Mouse (Mus musculus): ENCODE results near the gene Fam169a.
A peak's percentile ranks its signal among the peaks of the same experiment; 100 is the strongest.
"Not testable (repeated sequence)": the region's sequence is repeated elsewhere in the genome, so short reads cannot be mapped to it uniquely, and the experiment has no call there.

Fam169a gene

DNA sequence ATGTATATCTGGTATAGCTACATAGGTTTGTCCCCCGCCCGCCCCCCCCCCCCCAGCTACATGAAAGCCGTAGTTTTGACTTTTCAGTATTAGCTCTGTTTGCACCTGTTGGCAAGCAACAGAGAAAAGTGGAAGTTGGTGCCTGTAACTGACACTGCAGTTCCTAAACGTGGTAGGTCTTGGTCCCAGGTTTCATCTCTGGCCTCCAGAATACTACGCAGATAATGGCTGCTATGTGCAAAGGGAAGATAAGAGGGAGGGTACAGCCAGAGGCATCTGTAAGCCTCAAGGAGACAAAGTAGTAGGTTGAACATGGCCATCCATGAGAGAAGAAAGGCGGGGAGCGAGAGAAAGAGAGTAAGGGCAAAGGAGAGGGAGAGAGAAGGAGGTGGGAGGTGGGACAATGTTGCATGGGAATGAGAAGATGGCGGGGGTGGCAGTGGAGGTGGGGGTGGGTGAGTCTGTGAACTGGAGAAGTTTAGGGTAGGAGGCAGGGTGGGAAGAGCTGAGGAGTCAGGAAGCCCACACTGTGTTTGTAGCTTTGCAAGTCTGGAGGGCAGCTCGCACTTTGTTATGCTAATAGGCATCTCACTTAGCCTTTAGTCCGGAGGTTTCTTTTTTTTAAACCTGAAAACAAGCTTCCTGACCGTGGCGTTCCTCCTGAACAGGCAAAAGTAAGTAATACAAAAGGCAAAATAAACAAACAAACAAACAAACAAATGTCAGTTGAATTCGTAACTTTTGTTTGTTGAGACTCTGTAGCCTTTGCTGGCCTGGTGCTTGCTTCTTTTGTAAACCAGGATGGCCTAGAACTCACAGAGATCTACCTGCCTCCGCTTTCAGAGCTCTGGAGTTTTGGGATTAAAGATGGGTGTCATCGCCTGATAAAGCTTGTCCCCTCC is at the start of gene Fam169a:
Fam169a (plus strand) TSS at position 638 of the 902 bp plus-strand sequence.
- no peak for DNase-seq

DNA sequence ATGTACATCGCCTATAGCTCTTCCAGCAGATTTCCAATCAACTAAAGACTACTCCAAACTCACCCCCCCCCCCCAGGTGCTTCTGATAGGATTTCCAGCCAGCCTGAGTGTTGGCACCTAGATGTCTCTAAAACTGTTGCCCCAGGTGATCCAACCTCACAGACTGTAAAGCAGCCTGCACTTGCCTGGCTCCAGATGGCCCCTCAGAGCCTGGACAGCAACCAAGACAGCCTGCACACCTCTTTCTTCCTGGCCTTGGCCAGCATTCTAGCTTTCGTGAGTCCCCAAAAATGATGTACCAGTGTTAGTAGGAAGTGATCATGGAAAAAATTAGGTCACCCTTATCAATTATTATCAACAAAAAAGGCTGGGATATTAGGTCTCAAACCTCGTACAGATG is 49.4 kb upstream of the Fam169a start:
- DNase-seq = peak; percentile 84 to 87

DNA sequence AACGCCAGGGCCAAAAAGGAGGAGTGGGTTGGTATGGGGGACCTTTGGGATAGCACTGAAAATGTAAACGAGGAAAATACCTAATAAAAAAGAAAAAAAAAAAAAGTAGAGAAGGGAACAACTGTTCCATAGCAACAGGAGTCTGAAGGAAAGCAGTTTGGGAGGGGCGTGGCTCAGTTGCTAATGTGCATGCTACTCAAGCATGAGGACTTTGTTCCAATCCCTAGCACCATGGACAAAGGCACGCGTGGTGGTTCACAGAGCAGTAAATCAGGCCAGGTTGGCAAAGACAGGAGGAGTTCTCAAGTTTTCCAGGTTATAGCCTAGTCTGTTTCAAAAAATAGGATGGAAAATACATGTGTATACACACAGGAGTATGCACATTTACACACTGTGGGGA is 47.0 kb upstream of the Fam169a start:
- no peak for DNase-seq

GRCm38 (mm10) chr13:97021906-97022305 is 45.2 kb upstream of the Fam169a start:
- DNase-seq = no peak

DNA sequence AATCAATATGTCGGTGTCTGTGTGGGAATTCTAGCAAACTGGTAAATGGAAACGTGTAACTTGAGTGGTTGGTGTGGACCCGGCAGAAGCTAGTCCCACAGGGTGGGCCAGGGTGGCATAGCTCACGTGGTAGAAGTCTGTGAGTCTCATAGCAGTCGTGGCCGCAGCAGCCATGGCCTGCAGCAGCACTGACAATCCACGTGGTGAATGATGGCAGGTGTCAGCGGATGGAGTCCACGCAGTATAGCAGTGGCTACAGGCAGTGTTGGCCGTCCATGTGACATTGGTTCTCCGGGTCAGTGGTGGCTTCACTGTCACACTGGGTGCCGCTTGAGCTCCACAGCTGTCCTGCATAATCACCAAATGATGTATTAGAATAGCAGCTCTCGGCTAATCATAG is 37.0 kb upstream of the Fam169a start:
- no peak for DNase-seq

DNA sequence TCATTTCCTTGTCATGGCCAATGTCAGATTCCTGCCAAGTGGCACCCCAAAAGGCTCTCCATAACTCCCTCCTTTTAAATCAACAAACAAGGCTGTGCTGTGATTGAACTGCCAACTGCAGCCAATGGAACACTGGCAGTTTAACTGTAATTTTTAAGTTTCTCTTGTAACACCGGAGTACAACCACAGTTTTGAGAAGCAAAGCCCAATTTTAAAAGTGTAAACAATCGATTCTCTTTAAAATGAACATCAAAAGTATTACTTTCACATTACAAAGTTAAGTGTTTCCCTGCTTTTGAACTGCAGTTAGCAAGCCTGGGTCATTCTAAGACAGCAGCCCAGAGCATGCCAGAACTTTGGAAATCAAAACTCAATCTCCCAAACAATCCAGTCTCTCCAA is 32.8 kb upstream of the Fam169a start, which contains the start of gene 1700029F12Rik:
1700029F12Rik (minus strand) TSS at position 101 of the 400 bp plus-strand sequence.
- DNase-seq = no peak

- peak; percentile 98 to 99 for DNase-seq
Observed at GRCm38 (mm10) chr13:97051158-97051557, 15.9 kb upstream of the Fam169a start.

- peak; percentile 90 for DNase-seq
Observed at GRCm38 (mm10) chr13:97052667-97053066, 14.4 kb upstream of the Fam169a start.

GRCm38 (mm10) chr13:97053844-97054243 is 13.2 kb upstream of the Fam169a start:
- DNase-seq = peak; percentile 98 to 99

- DNase-seq = no peak
Observed at GRCm38 (mm10) chr13:97057817-97058216, 9.3 kb upstream of the Fam169a start.

DNA sequence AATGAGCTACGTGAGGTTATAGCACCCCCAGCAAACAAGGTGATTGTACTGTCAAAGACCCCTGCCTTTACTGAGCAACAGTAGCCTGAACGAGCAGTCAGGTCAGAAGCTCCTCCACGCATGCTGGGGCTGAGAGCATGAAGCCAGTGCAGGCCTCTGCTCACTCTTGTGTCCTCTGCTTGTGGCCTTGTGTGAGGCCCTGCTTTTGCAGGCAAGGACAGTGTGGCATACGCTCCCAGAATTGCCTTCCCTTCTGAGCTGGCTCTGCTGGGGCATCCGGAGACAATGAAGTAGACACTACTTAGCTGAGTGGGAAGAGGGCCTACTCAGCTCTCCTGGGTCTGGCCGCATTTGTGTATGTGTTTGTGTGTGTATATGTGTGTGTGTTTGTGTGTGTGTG is 7.3 kb upstream of the Fam169a start:
- no peak for DNase-seq

DNA sequence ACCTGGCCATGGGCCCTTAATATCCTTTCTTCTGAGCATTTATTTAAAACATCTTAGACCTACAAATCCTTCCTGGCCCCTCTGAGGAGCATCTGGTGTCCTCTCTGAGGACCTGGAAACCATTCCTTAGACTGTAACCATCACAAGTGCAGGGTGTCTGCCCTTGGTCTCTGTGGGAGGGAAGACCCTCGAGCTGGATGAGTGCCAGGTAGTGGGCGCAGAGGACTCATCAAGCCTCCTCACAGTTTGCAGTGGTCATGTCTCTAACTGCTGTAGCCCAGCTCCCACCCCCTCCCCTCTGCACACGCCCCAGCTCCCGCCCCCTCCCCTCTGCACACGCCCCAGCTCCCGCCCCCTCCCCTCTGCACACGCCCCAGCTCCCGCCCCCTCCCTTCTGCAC is 6.8 kb upstream of the Fam169a start:
- DNase-seq = no peak

- peak; percentile 82 to 89 for DNase-seq
Observed at GRCm38 (mm10) chr13:97062151-97062550, 4.9 kb upstream of the Fam169a start.

GRCm38 (mm10) chr13:97063431-97063830 is 3.7 kb upstream of the Fam169a start:
- DNase-seq = no peak

GRCm38 (mm10) chr13:97064413-97064812 is 2.7 kb upstream of the Fam169a start:
- no peak for DNase-seq

GRCm38 (mm10) chr13:97064844-97065621 is 2.1 kb upstream of the Fam169a start:
- DNase-seq = not testable (repeated sequence)

DNA sequence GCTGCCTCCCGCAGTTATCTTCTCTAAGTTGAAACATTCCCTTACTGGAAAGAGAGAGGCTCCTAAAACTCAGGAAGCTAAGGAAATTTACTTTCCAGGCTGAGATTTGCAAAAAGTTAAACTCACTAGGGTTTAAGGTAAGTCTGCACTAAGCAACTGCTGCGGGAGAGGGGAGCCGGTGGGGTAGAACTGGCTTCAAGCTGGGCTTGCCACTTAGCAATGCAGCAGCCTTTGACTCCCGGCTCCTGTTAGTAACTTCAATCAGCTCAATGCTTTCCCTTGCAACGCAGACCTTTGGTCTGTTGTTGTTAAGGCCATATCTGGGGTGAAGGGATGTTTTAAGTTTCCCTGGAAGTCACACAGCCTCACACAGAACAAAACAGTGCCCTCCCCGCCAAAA is 605 bp downstream of the Fam169a start:
- DNase-seq = no peak

DNA sequence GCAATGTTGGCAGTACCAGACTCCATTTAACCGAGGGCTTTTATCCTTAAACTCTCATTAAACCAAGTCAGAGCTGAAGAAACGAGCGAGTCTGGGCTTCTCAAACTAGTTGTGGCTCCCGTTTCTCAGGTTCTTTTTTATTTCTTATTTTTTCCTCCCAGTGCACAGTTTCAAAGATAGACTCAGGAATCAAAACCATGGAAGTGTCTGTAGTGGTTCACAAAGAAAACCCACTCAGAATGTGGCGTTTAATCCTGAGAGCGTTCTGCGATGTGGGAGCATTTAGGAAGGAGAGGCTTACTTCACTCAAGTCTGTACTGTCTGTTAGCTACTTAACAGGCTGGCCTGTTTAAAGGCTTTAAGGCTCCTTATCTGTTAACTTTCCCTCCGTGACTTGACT is 1.1 kb downstream of the Fam169a start:
- no peak for DNase-seq

- DNase-seq = peak; percentile 30 to 38
Observed at GRCm38 (mm10) chr13:97070931-97071625, 4.0 kb downstream of the Fam169a start.

- peak; percentile 33 to 38 for DNase-seq
Observed at GRCm38 (mm10) chr13:97071626-97072241, 4.6 kb downstream of the Fam169a start.

GRCm38 (mm10) chr13:97073497-97073896 is 6.4 kb downstream of the Fam169a start:
- DNase-seq = no peak

DNA sequence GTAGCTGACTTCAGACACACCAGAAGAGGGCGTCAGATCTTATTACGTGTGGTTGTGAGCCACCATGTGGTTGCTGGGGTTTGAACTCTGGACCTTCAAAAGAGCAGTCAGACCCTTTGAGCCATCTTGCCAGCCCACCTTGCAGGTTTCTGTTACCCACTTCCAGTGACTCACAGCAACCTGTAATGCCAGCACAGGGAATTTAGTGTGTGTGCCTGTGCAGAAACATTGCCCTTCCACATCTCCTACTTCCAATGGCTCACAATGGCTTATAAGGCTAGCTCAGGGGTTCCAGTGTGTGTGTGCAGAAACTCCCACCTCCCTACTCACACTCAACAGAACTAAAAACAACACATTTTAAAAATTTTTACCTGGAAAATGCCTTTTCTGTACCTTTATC is 10.5 kb downstream of the Fam169a start:
- DNase-seq = no peak

- peak; percentile 58 to 69 for DNase-seq
Observed at GRCm38 (mm10) chr13:97080201-97080600, 13.1 kb downstream of the Fam169a start.

Data from cerebellum, postnatal 14 days (tissue).